Mouse (Mus musculus) erythroblast, embryonic 14.5 days (primary cell): Measurements from ENCODE around the gene Banf2.

Experiments used
- GATA1 ChIP-seq: IDR thresholded peaks from 2 replicates; pipeline ENCODE4 v1.6.1; 2012; ENCODE audit warnings: low read length, inconsistent platforms, mixed read lengths
- TAL1 ChIP-seq: IDR thresholded peaks from 3 replicates; pipeline ENCODE4 v1.6.1; 2012; ENCODE audit warnings: low read length, inconsistent platforms, mixed read lengths

- TF ChIP-seq TAL1: no peak
- TF ChIP-seq GATA1: no peak
Observed at GRCm38 (mm10) chr2:144006686-144007085, 26.2 kb upstream of the Banf2 start.
